Mouse (Mus musculus): ENCODE data around the gene Pgd. TPM values are rescaled to one million over a fixed set of nuclear protein-coding genes. Genes with fewer than 3 reads are reported as not detected.
"Not testable (repeated sequence)": the region's sequence is repeated elsewhere in the genome, so short reads cannot be mapped to it uniquely, and the experiment has no call there.

Pgd gene
- polyA plus RNA-seq, 1 experiment from 2014 or later: 77.6 TPM

DNA sequence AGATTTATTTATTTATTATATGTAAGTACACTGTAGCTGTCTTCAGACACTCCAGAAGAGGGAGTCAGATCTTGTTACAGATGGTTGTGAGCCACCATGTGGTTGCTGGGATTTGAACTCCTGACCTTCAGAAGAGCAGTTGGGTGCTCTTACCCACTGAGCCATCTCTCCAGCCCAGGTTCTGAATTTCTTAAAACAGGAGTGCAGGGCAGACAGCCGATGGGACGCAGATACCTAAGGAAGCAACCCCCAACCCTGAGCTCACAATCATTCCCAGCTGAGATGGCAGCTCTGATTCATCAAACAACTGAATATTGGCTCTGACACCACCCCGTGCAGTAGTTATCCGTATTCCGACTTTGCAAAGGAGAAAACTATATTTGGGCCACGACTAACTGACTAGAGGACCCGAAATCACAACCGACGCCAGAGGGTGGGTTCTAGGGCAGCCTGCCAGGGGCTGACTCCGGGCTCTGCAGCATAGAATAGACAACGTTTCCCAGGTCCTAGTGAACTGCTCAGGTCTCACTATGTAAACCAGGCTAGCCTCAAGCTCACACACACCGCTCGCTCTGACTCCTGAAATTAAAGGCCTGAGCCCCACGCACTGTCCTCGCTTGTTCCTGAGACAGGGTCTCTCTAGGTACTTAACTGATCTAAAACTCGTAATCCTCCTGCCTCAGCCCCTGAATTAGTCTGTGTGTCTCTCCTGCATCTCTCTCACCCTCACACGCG lies 30.3 kb downstream of the Pgd start:
- DNase-seq (ENCODE audit: low spot score): no peak

DNA sequence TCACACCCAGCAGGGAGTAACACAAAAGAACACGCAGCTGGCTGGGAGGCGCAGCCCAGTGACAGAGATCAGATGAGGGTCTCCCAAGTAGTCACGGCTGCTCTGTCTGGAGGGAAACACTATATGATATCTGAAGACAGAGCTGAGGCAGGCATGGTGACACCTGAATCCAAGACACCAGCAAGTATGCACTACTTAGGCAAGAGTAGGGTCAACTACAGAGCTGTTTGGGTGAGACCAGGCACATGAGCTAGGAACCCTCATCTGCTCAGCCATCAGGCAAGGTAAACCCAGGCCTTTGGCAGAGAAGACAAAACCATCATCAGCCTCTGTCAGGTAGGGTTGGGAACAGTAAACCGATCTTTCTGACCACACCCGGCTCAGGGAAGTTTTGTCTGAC lies 33.2 kb downstream of the Pgd start:
- DNase-seq (ENCODE audit: low spot score): no peak

DNA sequence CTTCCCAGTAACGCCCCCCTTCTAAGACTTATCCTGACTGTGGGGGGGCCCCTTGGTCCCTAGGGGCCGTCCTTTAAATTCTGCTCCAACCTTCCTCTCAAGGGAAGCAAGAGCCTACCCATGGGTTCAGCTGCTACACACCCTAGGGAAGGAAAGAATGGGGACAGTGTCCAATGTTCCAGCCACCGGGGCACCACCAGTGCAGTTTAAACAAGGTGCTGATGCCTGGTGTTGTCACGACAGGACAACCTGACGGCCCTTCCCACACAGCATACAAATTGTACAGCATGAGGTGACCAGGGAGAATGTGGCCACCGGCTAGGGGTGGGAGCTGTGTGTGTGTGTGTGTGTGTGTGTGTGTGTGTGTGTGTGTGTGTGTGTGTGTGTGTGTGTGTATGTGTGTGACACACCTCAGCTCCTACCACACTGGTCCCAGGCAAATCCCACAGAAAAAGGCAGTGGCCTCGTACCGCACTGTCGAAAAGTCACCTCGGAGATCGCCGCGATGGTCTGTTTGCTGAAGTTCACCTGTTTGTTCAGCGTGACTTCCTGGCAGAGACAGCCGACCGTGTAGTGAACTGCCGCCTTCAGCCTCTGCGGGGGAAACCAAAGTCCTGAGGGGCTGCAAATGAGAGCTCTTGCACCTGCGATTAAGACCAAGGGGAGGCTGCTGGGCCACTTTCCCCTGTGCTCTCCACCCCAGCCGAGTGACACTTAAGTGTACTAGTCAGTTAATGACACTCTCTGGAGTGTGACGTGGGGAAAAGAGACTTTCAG lies 34.6 kb downstream of the Pgd start:
- DNase-seq (ENCODE audit: low spot score): no peak

DNA sequence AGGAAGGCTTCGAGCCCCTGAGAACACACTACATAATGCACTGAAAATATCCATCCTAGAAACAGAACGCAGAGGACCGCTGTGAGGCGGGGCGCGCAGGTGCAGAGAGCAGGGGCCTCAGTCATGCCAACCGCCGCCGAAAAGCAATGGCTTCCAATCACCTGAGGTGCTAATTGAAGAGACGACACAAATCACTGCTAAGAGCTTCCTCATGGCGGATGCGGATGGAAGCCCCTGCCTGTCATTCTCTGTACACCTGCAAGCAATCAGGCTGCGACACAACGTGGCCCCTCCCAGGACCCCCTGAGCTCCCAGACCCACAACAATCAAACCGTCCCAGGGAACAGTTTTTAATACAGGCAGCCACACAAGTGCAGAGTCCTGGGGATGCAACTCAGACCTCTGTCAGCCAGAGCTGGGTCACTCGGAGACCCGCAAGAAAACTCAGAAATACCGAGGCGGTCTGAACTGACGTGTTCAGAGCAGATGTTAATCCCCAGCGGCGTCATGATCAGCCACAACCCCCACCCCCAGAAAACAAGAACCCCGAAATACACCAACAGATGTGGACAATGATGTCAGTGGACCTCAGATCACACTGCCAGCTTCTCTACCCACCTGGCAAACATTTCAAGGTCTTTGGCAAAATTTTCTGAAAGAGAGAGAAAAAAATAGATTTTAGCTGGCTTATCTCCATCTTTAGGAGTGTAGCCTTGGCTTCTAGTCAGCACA lies 35.4 kb downstream of the Pgd start:
- DNase-seq (ENCODE audit: low spot score): no peak

DNA sequence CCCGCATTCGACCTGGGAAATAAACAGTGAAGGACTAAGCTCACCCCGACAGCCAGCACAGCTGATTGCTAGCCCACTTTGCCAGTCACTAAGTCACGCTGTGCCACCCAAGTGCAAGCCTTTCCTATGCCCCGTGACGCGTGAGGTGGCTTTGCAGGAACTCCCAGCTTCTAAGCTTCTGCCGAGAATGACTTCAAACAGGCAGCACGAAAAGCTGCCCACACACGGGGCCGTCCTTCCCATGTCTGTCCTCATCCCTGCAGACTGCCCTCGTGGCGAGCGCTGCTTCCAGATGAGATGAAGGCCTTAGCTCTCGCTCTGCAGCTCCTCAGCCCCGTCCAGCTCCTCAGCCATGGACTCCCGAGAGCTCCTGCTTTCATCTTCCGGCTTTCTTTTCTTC lies 38.1 kb downstream of the Pgd start:
- DNase-seq (ENCODE audit: low spot score): no peak

DNA sequence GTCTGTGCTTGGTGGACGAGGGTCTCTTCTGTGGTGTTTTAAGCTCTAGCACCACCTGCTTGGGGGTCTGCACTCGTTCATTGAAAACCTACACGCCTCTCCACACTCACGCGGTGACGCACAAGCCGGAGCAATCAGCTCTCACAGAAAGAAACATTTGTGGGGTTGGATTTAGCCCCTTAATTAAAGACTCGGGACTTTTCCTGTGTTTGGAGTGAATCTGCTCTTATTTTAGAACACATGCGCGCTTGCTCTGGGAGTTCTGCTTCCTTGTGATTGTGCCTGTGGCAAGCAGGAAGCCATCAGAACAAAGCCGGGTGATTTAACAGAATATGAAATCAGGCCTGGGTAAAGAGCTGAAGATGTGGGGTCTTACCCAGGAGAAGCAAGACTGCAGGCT lies 39.9 kb downstream of the Pgd start, which contains the start of gene Cort:
Gene Cort (minus strand): TSS at position 101 of the 400 bp plus-strand sequence.
- DNase-seq (ENCODE audit: low spot score): no peak

DNA sequence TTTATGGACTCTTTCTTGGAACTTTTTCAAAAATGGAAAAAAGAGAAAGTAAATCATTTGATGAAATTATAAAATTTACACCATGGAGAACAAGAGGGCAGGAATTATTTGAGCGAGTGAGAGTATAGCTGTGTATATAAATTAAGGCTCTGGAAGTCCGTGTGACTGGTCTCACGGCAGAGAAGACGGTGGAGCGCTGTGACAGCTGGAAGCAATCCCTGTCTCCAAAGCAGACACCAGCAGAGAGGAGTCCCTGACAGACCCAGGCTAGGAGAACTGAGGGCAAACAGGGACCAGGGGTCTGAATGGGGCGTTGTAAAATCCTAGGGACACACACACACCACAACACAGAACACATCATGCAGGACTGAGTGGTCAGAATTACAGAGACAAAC lies 40.5 kb downstream of the Pgd start:
- no peak for DNase-seq (ENCODE audit: low spot score)

DNA sequence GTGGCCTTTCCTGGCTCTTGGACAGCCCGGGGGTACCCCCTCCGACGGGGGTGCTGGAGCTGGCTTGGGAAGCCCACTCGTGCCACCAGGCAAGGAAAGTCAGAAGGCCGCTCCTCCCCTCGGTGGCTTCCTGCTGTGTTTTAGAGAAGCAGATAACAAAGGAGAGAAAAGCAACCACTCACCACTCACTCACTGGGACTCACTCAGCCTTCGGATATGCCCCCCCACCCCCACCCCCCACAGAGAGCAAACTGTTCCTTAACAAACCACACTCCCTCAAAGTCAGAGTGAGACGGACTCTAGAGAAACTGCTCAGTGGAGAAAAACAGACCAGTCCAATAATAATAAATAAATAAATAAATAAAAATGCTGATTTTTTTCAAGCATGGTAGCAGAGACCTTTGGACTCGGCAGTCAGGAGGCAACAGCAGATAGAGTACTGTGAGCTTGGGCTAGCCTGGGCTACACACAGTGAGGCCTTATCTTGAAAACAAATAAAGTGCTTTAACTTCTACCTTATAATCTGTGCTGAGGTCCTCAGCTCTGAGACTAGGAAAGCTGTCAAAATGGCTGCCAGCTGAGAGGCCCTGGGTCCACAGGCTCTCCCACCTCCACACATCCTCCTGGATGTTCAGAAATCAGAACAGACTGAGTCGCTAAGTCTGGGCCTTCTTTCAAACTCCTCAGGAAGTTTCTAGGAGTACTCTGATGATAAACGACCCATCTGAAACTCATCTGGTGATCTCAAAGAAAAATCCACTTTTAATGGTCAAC lies 41.0 kb downstream of the Pgd start:
- no peak for DNase-seq (ENCODE audit: low spot score)

DNA sequence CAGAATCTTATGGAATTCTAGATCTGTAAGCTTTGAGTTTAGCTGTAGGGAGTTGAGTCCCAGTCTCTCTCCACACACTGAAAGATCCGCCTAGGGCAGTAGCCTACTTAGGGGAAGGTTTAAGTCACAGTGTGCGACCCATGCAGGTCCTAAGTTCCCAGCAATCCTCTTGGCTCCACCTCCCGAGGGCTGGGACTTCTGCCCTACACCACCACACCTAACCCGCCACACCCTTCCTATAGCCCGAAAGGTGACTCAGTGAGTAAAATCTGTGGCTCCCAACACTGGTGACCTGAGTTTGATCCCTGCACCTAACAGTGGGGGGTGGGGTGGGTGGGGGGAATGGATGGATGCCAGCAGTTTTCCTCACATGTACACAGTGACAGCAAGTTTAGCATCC lies 43.1 kb downstream of the Pgd start:
- no peak for DNase-seq (ENCODE audit: low spot score)

DNA sequence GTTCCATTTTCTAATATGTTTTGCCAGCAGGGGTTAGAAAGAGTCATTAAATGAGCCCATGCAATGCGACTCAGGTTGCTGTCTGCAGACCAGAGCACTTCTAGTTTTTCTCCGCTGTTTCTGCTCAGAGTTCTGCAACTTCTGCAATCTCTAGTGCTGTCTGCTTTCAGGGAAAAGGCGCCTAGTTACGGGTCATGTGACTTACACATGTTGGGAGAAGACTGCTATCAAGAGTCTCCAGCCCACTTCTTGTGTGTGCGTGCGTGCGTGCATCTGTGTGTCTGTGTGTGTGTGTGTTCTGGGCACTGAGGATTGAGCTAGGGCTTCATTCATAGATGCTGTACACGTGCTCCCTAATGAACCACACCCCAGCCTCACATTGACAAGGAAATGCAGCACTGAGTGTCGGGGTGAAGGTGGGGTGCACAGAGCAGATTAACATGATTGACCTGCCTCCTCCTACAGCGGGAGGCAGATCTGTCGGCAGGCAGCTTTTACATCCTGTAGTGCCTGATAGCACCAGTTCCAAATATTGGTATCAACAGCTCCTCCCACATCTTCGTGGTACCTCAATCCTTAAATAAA lies 46.5 kb downstream of the Pgd start:
- DNase-seq (ENCODE audit: low spot score): not testable (repeated sequence)

DNA sequence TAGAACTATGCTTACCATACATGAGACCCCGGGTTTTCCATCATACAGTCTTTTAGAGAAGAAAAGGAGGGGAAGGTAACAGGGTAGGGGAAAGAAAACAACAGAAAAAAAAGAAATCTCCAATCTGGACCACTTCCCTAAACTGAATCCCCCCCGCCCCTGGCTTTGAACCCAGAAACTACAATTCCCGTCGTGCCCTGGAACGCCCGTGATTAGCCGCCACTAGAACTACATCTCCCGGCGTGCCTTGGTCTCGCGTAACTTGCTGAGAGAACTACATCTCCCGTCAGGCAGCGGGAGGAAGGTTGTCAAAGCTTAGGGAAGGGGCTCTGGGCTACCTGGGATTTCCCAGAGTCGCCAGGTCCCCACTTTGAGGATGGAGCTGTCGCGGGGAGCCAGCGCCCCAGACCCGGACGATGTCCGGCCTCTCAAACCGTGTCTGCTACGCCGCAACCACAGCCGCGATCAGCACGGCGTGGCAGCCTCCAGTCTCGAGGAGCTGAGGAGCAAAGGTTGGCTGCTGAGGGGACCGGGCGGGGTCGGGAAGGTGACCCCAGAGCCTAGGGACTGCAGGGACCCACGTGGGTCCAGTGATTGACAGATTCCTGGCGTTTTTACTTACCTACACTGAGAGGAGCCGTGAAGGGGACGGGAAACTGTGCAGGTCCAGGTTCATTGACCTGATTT lies 62.6 kb downstream of the Pgd start, which contains the start of gene Dffa:
Gene Dffa (plus strand): TSS at position 272 of the 687 bp plus-strand sequence.
- peak; percentile 91 for DNase-seq (ENCODE audit: low spot score)

DNA sequence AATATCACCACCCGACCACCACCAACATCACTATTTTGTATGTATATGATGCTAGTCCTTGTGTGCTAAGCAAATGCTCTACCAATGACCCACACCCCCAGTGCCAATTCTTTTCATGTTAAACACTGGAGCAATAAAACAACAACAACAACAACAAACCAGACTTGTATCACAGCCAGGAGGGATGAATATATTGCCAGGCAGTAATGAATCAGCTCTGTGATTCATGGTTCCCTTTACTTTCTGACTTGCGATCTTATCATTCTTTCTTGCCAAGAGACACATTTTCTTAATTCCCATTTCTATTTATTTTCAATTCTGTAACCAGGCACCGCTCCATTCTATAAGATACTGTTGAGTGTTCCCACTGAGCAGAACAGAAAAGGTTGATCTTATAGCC lies 65.1 kb downstream of the Pgd start:
- DNase-seq (ENCODE audit: low spot score): no peak

DNA sequence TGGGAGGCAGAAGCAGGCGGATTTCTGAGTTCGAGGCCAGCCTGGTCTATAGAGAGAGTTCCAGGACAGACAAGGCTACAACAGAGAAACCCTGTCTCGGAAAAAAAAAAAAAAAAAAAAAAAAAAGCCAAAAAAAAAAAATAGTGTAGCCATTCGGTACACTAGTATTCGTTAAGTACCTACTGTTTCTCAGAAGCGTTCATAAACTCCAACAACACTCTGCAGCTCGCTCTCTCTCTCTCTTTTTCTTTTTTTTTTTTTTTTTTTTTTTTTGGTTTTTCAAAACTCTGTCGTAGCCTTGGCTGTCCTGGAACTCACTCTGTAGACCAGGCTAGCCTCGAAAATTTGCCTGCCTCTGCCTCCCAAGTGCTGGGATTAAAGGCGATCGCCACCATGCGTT lies 66.1 kb downstream of the Pgd start:
- DNase-seq (ENCODE audit: low spot score): not testable (repeated sequence)

Other genes starting within 250 kb of the Pgd start
- 42.1 and 42.3 TPM in 2 replicates for gene Pex14, start 66.9 kb downstream of the Pgd start, polyA plus RNA-seq (2015; fragmentation: Nextera tagmentation; extraction: Ambion mirVana)
- gene Dffa, start 62.6 kb downstream of the Pgd start, polyA plus RNA-seq (2015; fragmentation: Nextera tagmentation; extraction: Ambion mirVana): 34.6 TPM in 2 replicates
- gene Cort, start 40.0 kb downstream of the Pgd start, polyA plus RNA-seq (2015; fragmentation: Nextera tagmentation; extraction: Ambion mirVana): 0.19 TPM in 1 of 2 replicates, not detected in the other
- gene Cenps, start 29.1 kb downstream of the Pgd start, polyA plus RNA-seq (2015; fragmentation: Nextera tagmentation; extraction: Ambion mirVana): 49.1 and 51.2 TPM in 2 replicates
- gene Kif1b, start 140.9 kb upstream of the Pgd start, polyA plus RNA-seq (2015; fragmentation: Nextera tagmentation; extraction: Ambion mirVana): 9.8 and 10.5 TPM in 2 replicates

Measured in thymus, postnatal 0 days (tissue).